Mouse (Mus musculus): ENCODE measurements around the gene Hmga1b. TPM values are rescaled to one million over a fixed set of nuclear protein-coding genes. Genes with fewer than 3 reads are reported as not detected.
"Not testable (repeated sequence)": the region's sequence is repeated elsewhere in the genome, so short reads cannot be mapped to it uniquely, and the experiment has no call there.

The Hmga1b gene
- polyA plus RNA-seq (2017; shearing (Covaris generic)): 10 to 100 TPM; 35.6 to 69.1 TPM

GRCm38 (mm10) chr11:120762672-120763041, at the start of gene Hmga1b:
Gene Hmga1b (plus strand): TSS chr11:120762794.
- not testable (repeated sequence) for ATAC-seq

DNA sequence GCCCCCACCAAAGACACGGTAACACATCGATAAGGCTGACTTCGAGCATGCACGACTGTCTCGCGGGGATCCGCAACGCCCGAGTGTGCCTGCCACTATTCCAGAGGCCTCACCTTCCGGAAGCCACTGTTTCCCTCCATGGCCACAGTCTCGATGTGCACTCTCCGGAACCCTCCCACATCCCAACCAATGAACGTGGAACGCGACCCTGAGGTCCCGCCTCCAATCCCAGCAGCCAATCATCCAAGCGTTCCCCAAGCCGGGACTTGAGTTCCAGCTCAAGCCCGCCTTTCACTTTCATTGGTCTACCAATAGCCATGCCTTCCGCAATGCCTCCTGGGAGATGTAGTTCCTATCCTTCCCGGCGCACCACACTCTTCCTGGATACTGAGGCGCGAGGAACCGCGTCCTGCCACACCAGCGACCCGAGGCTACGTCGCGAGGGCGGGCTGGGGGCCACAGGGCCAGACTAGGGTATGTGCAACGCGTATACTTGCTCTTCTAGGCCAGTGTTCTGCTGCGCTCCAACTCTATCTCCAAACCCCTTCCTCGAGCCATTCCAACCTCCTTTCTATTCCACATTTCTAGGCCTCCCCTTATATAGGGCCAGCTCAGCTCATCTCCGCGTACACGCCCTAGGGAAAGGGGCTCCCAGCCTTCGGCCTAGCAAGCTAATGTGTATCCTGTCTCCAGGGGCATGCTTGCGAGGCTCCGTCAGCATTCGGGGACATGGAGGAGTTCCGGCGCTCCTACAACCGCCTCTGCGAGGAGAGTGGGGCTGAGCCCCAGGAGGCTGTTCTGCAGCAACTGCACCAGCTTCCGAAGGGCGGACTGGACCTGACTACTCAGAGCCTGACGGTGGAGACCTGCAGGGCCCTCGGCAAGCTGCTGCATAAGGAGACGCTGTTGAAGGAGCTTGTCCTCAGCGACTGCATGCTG, 48.7 kb upstream of the Hmga1b start, which contains the start of the genes Cenpx and Lrrc45:
Cenpx (minus strand) TSS at position 159 of the 939 bp plus-strand sequence.
Lrrc45 (plus strand) TSS at position 346 of the 939 bp plus-strand sequence.
- ATAC-seq: peak; percentile 97

DNA sequence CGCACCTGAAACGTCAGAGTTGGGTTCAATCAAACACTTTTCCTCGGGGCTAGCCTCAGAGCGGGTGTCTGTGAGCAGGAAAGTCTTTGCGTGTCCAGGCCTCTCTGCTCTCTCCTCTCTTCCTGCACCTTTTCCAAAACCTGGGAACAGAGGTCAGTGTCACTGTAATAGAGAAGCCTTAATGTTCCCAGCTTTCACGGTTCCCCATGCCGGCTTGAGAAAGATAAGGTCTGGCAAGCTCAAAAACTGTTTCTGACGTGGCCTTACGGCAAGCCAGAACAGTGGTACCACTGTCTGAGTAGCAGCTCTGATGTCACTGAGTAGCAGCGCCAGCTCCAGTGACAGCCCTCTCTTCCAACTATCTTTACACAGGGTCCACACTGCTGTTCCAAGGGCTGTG, 48.0 kb upstream of the Hmga1b start:
- no peak for ATAC-seq

- ATAC-seq: no peak
Observed at GRCm38 (mm10) chr11:120715131-120715530, 47.5 kb upstream of the Hmga1b start.

GRCm38 (mm10) chr11:120719242-120719641, 43.4 kb upstream of the Hmga1b start:
- ATAC-seq: no peak

DNA sequence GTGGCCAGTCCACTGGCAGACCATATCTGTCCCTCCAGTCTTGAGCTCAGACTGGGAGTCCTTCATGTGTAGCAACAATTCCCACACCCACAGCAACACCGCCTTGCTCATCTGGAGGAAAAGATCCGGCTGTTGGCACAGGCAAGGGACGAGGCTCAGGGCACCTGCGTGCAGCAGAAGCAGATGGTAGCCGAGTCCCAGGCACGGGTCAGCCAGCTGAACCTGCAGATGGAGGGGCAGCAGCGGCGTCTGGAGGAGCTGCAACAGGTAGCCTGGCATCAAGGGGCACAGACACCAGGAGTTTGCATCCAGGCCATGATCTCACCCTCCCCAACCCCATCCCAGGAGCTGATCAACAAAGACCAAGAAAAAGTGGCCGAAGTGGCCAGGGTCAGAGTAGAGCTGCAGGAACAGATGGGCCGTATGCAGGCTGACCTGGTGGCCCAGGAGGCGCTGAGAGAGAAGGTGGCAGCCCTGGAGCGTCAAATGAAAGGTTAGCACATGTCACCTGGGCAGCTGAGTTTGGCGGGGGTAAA, 42.7 kb upstream of the Hmga1b start:
- no peak for ATAC-seq

- peak; percentile 78 for ATAC-seq
Observed at GRCm38 (mm10) chr11:120720450-120720849, 42.1 kb upstream of the Hmga1b start.

GRCm38 (mm10) chr11:120721124-120722066, 41.2 kb upstream of the Hmga1b start, which contains the start of gene Rac3:
Gene Rac3 (plus strand): TSS chr11:120721470.
- peak; percentile 26 for ATAC-seq

- no peak for ATAC-seq
Observed at GRCm38 (mm10) chr11:120722067-120722630, 40.4 kb upstream of the Hmga1b start.

- no peak for ATAC-seq
Observed at GRCm38 (mm10) chr11:120722761-120723382, 39.7 kb upstream of the Hmga1b start.

GRCm38 (mm10) chr11:120723509-120723908, 39.1 kb upstream of the Hmga1b start:
- no peak for ATAC-seq

DNA sequence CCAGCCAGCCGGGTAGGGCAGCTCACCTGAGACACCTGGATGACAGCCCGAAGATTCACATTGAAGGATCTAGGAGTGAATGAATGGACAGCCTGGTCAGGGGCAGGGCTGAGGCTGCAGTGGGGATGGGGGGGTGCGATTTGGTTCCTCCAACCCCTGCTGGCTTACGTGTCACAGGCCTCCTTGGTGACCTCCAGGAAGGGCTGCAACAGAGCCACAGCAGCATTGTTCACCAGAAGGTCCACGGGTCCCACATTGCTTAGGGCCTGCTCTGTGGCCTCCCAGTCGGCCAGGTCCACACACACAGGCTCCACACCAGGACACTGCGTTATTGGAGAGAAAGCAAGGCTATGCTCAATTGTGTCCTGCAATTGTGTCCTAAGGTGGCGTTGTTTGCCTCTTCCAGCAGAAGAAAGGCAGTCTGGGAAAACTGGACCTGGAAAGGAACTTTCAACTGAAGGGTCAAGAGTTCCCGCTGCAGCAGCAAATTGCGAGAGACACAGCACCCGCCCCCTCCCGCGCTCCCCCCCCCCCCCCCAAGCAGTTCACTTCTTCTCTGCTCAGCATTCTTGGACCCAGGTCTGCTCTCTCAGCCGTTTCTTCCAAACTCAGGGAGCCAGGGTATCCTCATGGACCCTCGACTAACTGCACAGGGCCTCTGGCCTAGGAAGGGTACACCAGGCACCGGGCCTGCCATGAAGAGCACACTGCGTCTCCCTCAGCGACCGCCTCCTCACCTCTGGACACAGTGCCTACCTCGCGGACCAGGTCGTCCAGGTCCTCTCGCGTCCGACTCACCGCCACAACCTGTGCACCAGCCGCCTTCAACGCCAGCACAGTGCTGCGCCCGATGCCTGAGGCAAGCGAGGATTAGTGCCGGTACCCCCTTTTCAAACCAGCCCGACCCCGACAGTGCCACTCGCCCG, 36.1 kb upstream of the Hmga1b start:
- ATAC-seq: peak; percentile 20

- peak; percentile 88 for ATAC-seq
Observed at GRCm38 (mm10) chr11:120727169-120727527, 35.4 kb upstream of the Hmga1b start, which contains the start of gene Dcxr. Gene Dcxr (minus strand): TSS chr11:120727281.

DNA sequence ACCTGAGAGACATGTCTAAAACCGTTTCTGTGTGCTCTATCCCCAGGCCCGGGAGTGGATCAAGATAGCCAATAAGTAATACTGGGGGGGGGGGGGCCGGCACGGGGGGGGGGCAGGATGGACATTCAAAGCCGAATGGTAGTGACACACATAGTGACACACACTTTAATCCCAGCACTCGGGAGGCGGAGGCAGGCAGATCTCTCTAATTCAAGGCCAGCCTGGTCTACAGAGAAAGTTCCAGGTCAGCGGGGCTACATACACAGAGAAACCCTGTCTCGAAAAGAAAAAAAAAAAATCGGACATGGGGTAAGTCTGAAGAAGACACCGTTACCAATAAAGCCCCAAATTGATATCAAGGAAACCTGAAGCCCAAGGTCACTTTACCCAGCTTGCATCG, 35.0 kb upstream of the Hmga1b start:
- ATAC-seq: no peak

GRCm38 (mm10) chr11:120728530-120729240, 33.9 kb upstream of the Hmga1b start:
- ATAC-seq: no peak

DNA sequence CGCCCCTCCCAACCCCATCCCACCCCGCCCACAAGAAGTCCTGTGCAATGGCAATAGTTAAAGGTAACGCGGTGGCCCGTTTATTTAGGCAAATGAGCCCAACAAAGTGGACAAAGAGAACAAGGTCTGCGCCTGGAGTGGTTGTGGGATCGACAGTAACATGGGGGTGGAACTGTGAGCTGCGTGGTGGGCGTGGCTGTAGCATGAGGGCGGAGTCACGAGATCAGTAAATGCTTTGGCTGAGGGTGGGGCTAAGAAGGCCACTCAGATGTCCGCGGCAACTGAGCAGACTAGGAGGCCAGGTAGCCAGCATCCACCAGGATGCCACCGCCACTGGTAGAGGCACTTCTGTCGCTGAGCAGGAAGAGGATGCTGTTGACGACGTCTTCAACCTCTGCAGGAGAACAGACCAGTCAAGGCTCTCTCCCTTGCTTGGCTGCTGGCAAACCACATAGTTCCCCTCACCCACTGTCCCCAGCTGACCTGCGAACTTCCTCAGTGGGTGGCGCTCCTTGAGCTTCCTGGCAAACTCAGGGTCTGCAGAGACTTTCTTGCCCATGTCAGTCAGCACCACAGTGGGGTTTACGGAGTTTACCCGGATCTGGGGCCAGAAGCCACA, 33.1 kb upstream of the Hmga1b start:
- ATAC-seq: not testable (repeated sequence)

DNA sequence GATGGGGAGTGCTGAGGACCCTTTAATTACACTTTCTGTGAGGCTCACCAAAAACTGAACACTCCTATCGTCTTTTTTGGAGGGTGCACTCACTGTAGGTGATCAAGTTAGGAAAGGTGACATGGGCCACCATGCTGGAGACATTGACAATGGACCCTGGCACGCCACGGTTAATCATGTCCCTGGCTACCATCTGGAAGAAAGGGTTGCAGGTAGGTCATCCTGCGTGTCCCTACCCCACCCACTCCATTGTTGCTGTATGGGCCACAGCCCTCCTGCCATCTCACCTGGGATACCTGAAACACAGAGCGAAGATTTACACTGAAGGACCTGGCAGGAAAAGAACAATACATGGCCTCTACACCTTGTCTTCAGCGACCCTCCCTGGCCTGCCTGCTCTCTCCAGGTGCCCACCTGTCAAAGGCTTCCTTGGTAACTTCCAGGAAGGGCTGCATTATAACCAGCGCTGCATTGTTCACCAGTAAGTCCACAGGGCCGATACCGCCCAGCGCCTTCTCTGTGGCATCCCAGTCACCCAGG, 32.2 kb upstream of the Hmga1b start:
- no peak for ATAC-seq

DNA sequence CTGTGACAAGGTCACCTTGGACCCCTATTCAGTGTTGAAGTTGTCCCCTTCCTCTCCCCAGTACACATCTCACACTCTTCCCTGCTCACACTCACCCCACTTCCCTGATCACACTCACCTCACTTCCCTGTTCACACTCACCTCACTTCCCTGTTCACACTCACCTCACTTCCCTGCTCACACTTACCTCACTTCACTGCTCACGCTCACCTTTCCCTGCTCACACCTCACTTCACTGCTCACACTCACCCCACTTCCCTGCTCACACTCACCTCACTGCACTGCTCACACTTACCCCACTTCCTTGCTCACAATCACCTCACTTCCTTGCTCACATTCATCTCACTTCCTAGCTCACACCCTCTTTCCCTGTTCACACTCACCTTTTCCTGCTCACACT, 31.2 kb upstream of the Hmga1b start:
- no peak for ATAC-seq
